Mouse (Mus musculus) gastrocnemius, postnatal 4 days (tissue): ENCODE data around the gene Zfp451. TPM values are rescaled to one million over a fixed set of nuclear protein-coding genes. Genes with fewer than 3 reads are reported as not detected.
A peak's percentile ranks its signal among the peaks of the same experiment; 100 is the strongest.
"Not testable (repeated sequence)": the region's sequence is repeated elsewhere in the genome, so short reads cannot be mapped to it uniquely, and the experiment has no call there.

Experiments used
- DNase-seq, 2 experiments: peaks; one replicate each; pipeline ENCODE4 v3.0.0; 2021 to 2022; ENCODE audit warnings: low spot score in 2 of 2, mixed read lengths in 2 of 2
- long read RNA-seq, 2 experiments: library from polyadenylated mRNA; stranded (forward); transcript quantifications; one replicate each; pipeline ENCODE4 v2.0.0; 2021
- total RNA-seq, 2 experiments: library from RNA; stranded (reverse); gene quantifications; 2 replicates each; pipeline ENCODE4 v1.2.3; 2021

Zfp451 gene
- 10 to 100 TPM; 31.7 to 33.2 TPM for total RNA-seq
- long read RNA-seq, experiment 1, full-length matches to known transcripts = 10 of 28 reads
- long read RNA-seq, experiment 1, partial matches to known transcripts = 8 of 28 reads
- long read RNA-seq, experiment 1, other reads (novel, unspliced or antisense) = 10 of 28 reads
- long read RNA-seq, experiment 2, full-length matches to known transcripts = 10 of 21 reads
- long read RNA-seq, experiment 2, partial matches to known transcripts = 2 of 21 reads
- long read RNA-seq, experiment 2, other reads (novel, unspliced or antisense) = 9 of 21 reads

GRCm38 (mm10) chr1:33813868-33814794, at the start of gene Zfp451:
Gene Zfp451, minus strand, starts transcription at chr1:33814595.
- peak; percentile 88 to 93 for DNase-seq

DNA sequence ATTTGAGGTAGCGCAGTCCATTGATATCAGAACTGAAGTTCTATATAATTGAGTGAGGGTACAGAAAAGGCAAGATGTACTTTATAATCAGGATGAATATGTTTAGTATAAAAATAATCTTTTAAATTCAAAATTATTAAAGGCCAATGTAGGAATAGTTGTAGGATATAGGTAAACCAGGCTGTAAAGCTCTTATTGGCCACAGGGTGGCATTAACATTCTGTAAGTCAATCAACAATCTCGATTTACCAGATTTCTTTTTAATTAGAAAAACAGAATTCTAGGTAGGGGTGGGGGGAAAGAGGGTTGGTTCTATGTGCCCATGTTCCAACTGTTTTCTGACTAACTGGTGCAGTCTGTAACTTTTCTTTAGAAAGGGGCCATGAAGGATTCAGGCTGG, 32.4 kb upstream of the Zfp451 start:
- no peak for DNase-seq

GRCm38 (mm10) chr1:33843823-33844222, 29.4 kb upstream of the Zfp451 start:
- no peak for DNase-seq

DNA sequence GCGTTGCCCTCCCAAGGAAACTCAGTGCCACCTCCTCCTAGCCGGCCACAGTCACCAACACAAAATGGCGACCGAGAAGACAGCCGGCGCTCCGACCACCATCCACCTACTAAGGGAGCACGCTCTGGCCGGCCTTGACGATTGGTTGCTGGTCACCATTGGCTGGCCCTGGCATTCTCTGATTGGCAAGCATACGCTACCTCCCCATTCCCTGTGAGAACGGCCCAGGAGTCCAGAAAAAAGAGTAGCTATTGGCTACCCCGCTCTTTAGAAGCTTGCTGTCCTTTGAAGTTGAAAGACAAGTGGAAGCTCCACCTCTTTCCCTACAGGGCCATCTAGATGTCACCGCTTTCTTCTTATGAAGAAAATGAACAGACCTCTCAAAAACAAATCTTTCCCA, 24.6 kb upstream of the Zfp451 start:
- DNase-seq = not testable (repeated sequence)

- DNase-seq = no peak
Measured at GRCm38 (mm10) chr1:33830586-33830985, 16.2 kb upstream of the Zfp451 start.

DNA sequence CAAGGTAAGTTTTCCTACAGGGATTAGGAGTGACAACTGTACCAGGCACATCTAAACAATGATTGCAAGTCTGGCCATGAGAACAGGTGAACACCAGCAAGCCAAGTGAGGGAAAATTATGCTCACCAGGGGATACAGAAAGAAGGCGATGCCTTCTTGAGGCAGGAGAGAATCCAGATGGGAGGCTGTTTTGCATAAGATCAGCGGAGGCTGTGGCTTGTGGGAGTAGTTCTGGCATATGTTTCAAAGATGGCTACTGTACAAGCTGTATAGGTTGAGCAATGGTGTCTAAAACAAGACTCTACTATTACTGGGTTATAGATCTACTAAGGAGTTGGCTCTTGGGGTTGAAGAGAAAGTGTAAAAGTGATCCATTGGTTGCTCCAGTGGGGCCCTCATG, 3.5 kb upstream of the Zfp451 start:
- DNase-seq = no peak

DNA sequence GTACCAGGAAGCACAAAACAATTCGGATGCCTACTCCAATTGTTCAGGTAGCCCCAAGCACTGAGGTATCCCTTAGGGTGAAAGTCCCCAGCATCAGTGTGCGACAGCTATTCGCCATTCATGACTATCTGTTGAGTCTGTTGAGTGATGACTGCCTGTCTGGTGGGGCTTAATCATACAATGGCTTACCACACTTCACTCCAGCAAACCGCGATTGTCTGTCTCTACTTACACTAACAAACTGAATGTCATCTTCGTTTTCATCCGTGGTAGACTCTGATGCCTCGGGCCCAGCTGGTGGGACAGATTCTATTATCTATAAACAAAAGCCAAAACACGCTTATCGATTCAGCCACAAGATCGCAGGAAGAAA, 914 bp downstream of the Zfp451 start:
- no peak for DNase-seq

DNA sequence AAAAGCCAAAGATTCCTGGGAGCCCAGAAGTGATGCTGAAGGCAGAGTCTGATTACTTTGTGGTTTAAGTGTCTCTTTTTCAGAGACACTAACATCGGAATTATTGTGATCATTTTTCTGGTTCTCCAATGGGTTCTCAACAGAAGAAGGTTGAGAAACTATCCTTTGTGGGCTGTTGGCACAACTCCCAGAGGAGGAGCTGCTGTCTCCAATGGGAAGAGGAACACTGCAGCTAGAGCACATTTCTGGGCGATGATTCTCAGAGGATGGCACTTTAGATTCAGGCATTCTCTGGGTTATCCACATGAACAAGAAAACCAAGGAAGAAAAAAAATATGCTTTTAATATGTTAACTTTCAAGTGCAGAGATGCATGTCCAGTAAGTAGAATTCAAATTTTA, 11.1 kb downstream of the Zfp451 start:
- DNase-seq = no peak

- DNase-seq = no peak
Measured at GRCm38 (mm10) chr1:33799620-33800019, 14.8 kb downstream of the Zfp451 start.

DNA sequence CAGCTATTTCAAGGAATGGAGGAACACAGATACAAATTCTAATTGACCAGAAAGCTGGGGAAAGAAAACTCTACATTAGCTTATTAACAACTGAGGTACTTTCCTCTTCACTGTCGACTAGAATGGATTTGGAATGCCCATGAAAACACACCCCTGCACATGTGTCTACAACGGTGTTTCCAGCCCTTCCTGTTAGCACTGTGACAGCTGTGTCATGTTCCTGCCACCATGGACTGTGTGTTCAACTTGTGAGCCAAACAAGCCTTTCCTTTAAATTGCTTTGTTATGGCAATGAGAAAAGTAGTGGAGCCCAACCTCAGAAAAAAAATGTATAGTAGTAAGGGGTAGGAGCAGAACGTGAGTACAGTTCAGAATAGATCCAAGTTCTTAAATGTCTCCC, 25.9 kb downstream of the Zfp451 start:
- DNase-seq = no peak

- no peak for DNase-seq
Measured at GRCm38 (mm10) chr1:33788072-33788471, 26.3 kb downstream of the Zfp451 start.

DNA sequence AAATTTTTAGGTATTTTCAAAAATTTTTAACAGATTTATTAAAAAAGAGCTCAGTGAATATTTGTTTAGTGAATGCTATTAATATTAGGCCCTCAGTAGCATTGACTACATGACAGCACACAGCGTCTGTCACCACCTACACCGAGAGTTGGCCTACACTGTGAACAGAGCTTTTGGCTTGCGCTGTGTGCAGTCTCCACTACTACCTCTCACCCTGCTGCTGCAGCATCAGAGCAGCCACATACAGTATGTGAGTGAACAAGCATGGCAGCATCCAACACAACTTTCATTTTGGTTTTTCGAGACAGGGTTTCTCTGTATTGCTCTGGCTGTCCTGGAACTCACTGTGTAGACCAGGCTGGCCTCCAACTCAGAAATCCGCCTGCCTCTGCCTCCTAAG, 29.8 kb downstream of the Zfp451 start:
- DNase-seq = no peak

DNA sequence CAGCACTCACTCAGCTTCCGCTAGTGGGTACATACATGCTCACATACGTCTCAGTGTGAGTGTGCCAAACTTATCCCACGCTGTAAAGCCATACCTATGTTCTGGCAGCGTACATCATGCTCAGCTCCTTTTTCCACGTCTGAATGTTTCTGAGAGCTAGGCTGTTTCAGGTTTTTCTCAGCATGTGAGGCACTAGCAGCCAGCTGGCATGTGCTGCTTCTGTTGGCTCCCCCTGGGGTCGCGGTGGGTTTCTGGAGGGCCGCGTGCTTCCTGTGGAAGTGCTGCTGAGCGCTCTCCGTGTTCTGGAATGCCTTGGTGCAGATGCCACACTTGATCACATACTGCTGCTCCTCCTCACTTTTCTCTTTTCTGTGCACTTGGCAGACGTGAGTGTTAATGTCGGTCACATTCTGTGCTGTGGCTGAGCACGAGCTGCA, 38.2 kb downstream of the Zfp451 start:
- DNase-seq = no peak

- no peak for DNase-seq
Measured at GRCm38 (mm10) chr1:33772106-33772505, 42.3 kb downstream of the Zfp451 start.

- DNase-seq = no peak
Measured at GRCm38 (mm10) chr1:33771621-33772020, 42.8 kb downstream of the Zfp451 start.

GRCm38 (mm10) chr1:33768827-33769226, 45.6 kb downstream of the Zfp451 start:
- DNase-seq = no peak

GRCm38 (mm10) chr1:33768091-33768787, 46.2 kb downstream of the Zfp451 start:
- DNase-seq = no peak

GRCm38 (mm10) chr1:33766520-33767508, 47.6 kb downstream of the Zfp451 start:
- no peak for DNase-seq

- DNase-seq = no peak
Measured at GRCm38 (mm10) chr1:33765468-33766080, 48.8 kb downstream of the Zfp451 start.

DNA sequence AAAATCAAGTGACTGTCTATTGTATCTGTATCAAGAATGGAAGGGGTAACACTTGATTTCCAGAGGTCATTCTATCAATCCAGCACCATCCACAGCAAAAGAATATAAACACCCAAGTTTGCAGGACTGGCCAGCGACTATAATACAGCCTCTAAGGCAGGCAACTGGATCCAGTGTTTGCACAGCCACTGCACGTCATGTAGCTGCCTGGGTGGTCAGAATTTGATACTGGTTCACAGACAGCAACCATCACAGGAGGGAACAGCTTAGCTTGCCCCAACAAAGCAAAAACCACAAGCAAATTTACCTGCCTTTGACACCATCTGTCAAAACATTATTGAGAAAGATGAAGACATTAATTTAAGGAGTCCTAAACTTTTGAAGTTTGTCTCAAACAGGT, 50.6 kb downstream of the Zfp451 start:
- no peak for DNase-seq
